Mouse (Mus musculus): ENCODE data around the gene Dgki.

DNA sequence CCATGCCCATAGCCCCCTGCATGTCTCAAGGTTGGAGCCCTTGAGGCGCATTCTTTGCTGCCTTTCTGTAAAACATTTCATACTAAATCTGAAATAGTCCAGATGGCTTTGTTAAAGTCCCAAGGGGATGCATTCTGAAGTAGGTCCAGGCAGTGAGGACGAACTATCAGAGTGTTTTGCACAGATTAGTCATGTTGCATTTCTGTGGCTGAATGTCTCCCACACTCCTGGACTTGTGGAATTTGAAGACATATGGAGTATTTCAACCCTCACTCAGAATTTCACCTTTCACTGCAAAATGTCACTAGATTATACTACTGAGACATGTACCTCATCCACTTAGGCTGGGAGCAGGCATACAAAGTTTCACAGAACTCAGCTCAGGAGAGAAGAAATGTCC is 403.3 kb downstream of the Dgki start:
- TF ChIP-seq ZC3H11A (IDR thresholded peaks at IDR 0.05; ENCODE audit: borderline replicate concordance, low read depth, low read length) (no peak), ZNF384 (IDR thresholded peaks at IDR 0.05; ENCODE audit: low read depth, low read length) (no peak), HCFC1 (IDR thresholded peaks at IDR 0.05; ENCODE audit: borderline replicate concordance, insufficient read depth, low read length) (no peak), CHD2 (IDR thresholded peaks at IDR 0.05; ENCODE audit: low read depth, low read length) (no peak), MAFK (IDR thresholded peaks at IDR 0.05; ENCODE audit: insufficient read depth, low read depth, low read length) (no peak)

Measured in ES-E14 (cell line).